Mouse (Mus musculus): ENCODE data around the gene Scgb1b30. TPM values are rescaled to one million over a fixed set of nuclear protein-coding genes. Genes with fewer than 3 reads are reported as not detected.
"Not testable (repeated sequence)": the region's sequence is repeated elsewhere in the genome, so short reads cannot be mapped to it uniquely, and the experiment has no call there.

Scgb1b30 gene
- total RNA-seq (2015) = not detected in 2 replicates
- total RNA-seq (2017) = not detected in 2 replicates

GRCm38 (mm10) chr7:34094911-34095481 is at the start of gene Scgb1b30:
TSS of gene Scgb1b30 (plus strand) at chr7:34095431.
- ATAC-seq (ENCODE audit: poor library complexity, severe bottlenecking) = no peak

DNA sequence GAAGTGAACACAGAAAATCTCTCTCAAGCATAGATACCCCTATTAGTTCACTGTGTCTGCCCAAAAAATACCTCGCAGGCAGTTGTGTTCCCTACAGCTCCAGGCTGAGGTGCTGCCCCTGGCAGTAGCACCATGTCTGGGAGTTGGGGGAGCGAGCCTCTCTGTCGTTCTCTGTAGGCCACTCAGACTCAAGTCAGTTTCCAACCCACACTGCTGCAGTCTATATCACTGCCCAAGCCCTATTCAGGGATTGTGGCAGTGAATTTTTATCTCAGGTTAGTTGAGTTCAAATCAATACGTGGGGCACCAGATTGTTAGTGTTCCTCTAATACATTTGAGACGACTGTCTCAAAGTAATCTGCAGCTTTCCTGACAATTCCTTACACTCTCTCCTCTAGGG is 27.1 kb upstream of the Scgb1b30 start:
- not testable (repeated sequence) for ATAC-seq (ENCODE audit: poor library complexity, severe bottlenecking)

GRCm38 (mm10) chr7:34100002-34100401 is 4.8 kb downstream of the Scgb1b30 start:
- ATAC-seq (ENCODE audit: poor library complexity, severe bottlenecking) = no peak

DNA sequence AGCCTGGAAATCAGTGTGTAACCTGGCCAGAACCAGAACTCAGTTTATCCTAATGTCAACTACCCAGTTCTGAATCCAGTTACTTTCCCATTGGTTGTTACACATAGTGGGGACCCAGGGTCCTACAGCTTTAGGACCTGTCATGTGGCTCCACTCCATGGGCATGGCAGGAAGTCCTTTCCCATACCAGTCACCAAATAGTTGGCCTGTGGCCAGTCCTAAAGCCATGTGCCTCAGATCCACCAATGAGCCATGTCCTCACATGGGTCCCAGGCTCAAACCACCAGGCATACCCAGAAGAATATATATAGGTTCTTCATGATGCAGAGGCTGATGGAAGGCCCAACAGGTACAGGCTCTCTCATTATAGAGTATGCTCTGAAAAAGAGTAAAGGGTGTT is 6.0 kb downstream of the Scgb1b30 start:
- no peak for ATAC-seq (ENCODE audit: poor library complexity, severe bottlenecking)

GRCm38 (mm10) chr7:34109190-34109589 is 14.0 kb downstream of the Scgb1b30 start:
- no peak for ATAC-seq (ENCODE audit: poor library complexity, severe bottlenecking)

GRCm38 (mm10) chr7:34116601-34117000 is 21.4 kb downstream of the Scgb1b30 start:
- ATAC-seq (ENCODE audit: poor library complexity, severe bottlenecking) = no peak

DNA sequence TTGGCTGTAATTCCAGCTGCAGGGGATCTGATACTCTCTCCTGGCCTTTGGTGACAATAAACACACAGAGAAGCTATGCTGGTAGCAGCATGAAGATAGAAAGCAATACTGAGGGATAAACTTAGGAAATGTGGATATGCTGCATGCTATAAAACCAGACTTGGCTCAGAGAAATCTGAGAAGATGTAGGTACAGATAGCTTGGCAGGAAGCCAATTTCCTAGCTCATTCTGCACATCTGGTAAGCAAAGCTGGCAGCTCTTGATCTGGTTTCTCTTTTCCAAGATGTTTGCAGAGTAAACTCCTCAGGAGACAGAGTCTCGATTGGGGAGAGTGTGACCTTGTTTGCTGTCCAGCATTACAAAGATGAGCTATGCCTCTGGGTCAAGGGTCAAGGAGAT is 25.4 kb downstream of the Scgb1b30 start:
- ATAC-seq (ENCODE audit: poor library complexity, severe bottlenecking) = not testable (repeated sequence)

DNA sequence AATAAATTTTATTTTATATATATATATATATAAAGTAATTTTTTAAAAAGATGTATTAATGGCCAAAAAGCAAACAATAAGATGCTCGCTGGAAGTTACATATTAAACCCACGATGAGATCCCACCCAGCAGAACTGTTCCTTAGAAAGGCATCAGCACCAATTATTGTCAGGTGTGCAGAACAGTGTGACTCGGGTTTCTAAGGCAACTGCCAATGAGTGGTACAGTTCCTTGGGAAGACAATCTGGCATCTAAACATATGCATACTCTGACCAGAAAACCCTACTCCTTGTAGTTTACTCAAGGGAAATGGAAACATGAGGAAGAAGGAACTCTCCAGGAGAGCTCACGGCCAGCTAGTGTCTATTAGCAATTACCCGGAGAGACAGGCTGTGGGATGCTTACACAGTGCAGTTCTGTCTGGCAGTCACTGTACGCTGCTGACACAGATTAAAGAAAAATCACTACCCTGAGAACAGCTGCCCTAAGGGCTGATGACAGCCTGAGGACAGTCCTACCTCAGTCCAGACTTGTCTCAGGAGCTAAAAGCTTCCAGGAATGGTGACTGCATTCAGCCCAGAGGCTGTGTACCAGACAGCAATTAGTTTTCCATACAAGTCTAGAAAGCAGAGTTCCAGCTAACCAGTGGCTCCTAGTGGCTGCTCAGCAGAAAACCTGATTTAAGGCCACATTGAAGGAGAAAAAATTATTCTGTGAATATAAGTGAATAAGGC is 27.9 kb downstream of the Scgb1b30 start:
- no peak for ATAC-seq (ENCODE audit: poor library complexity, severe bottlenecking)

GRCm38 (mm10) chr7:34125346-34125745 is 30.1 kb downstream of the Scgb1b30 start:
- ATAC-seq (ENCODE audit: poor library complexity, severe bottlenecking) = no peak

DNA sequence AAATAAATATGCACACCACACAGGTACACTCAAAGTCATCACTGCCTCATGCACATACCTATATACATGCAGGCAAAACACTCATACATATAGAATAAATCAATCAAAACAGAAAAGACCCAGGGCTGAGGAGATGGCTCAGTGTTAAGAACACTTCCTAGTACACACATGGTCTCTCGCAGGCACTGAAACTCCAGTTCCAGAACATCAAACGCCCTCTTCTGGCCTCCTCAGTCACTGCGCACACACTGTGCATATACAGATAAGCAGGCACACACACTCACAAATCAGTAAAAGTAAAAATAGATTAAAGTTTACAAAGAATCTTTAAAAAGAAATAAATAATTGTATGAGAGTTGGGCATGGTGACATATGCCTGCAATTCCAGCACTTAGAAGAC is 31.1 kb downstream of the Scgb1b30 start:
- no peak for ATAC-seq (ENCODE audit: poor library complexity, severe bottlenecking)

GRCm38 (mm10) chr7:34131118-34131517 is 35.9 kb downstream of the Scgb1b30 start:
- no peak for ATAC-seq (ENCODE audit: poor library complexity, severe bottlenecking)

DNA sequence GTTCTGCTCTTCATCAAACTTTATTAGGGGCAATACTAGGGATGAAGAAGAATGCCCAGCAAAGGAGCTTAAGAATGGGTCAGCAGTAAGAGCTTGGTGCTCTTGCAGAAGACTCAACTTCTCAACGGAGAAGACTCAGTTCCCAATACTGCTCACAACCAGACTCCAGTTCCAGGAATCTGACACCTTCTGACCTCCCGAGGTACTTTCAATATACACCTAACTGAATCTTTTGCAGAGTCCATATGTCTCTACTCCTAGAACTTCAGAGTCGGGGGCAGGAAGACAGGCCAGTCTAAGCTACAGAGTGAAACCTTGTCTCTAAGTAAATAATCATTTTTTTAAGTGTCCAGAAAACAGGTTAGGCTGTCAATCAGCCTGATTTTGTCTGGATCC is 36.7 kb downstream of the Scgb1b30 start:
- no peak for ATAC-seq (ENCODE audit: poor library complexity, severe bottlenecking)

DNA sequence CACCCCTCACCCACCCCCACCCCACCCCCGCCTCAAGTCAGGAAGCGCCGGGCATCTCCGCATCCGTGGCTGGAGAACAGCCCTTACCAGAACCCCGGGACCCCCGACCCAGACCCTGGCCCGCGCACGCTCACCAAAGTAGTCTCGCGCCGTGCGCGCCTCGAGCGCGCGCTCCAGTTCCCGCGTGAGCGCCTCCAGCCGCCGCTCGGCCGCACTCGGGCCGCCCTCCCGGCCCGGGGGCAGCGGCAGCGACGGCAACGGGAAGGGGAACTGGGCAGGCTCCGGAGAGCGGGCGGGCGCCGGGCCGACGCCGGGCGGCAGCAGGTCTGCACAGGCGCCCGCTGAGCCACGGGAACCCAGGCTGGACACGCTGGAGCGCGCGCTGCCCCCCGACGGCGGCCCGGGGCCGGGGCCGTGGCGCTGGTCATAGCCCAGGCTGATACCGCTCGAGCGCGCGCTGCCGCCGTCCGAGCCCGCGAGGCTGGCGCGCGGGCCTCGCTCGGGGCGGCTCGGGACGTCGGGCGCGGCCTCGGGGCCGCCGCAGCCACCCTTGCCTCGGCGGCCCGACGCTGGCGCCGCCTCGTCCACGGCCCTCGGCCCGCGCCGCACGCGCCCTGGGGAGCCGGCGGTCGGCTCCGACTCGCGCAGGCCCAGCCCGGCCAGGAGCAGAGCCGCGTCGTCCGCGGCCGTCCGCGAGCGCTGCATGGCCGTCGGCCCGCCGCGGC is 37.3 kb downstream of the Scgb1b30 start:
- no peak for ATAC-seq (ENCODE audit: poor library complexity, severe bottlenecking)

- no peak for ATAC-seq (ENCODE audit: poor library complexity, severe bottlenecking)
Measured at GRCm38 (mm10) chr7:34133117-34133762, 38.0 kb downstream of the Scgb1b30 start, which contains the start of gene Wtip. TSS of gene Wtip (minus strand) at chr7:34133268.

- ATAC-seq (ENCODE audit: poor library complexity, severe bottlenecking) = no peak
Measured at GRCm38 (mm10) chr7:34134336-34134735, 39.1 kb downstream of the Scgb1b30 start.

DNA sequence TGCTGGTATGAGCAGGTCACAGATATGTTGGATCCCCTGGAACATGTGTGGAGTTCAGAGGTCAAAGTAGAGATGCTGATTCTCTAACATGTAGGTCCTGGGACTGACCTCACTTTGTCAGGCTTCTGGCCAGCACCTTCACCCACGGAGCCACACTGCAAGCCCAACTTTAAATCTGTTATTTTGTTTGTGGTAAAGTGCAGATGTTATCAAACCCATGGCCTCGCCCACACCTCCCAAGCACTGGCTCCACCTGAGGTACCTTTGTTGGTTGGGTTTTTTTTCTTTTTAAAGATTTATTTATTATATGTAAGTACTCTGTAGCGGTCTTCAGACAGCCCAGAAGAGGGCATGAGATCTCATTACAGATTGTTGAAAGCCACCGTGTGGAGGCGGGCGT is 44.3 kb downstream of the Scgb1b30 start:
- no peak for ATAC-seq (ENCODE audit: poor library complexity, severe bottlenecking)

- no peak for ATAC-seq (ENCODE audit: poor library complexity, severe bottlenecking)
Measured at GRCm38 (mm10) chr7:34141123-34141522, 45.9 kb downstream of the Scgb1b30 start.

DNA sequence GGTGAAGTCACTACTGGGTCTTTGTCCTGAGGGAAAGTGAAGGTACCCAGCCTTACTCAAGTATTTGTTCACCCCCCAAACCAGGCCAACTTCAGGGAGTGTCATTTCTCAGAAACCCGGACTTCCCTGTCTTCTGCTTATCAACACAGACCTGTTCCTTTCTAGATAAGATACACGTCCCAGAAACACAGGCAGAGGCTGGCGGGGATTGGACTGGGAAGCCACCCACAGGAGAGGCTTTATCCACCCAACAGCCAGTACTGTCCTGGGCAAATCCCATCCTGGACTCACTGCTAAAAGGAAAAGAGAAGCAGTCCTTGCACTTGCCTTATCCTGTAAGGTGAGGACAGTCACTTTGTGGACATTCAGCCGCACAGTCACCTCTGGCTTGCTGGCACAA is 52.0 kb downstream of the Scgb1b30 start:
- no peak for ATAC-seq (ENCODE audit: poor library complexity, severe bottlenecking)
